Comparison of ENCODE assay signal across 7 mouse cellular contexts in the genomic region with DNA sequence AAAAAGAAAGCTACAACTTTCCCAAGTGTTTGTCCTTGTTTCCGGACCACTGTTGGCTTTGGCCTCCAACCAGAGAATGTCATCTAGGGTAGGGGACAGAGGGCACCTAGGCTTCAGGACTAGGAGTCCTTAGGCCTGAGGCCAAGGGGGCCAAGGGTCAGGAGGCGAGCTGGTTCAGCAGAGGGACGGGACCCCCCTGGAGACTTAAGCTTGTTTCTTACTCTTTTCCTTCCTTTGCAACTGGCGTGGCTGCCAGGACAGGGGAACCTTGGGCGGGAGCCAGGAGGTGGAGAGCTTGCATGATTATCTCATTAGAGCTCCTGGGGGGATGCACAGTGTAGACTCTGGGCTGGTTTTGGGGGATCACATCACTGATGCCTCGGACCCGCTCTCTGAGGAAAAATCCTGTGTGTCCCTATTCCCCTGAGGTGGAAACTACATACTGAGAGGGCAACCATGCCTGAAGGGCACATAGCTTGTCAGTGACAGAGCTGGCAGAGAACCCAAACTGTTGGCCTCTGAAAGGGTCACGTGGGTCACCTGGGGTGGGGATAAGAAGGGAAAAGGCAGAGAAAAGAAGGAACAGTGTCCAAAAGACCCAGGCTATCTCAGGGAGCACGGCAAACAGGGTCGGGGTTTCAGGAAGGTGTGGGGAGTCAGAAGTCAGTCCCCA. TPM values are rescaled to one million over a fixed set of nuclear protein-coding genes. Genes with fewer than 3 reads are reported as not detected.
DNase-seq lines count a peak whose midpoint lies in the region; ATAC-seq and TF ChIP-seq lines count a peak whose summit lies in the region.

No protein-coding gene starts in this region.

- TF ChIP-seq POLR2A in MEL (IDR thresholded peaks at IDR 0.05; ENCODE audit: control insufficient read depth in 1 of 2, insufficient read depth in 1 of 2, low read depth in 1 of 2, low read length in 2 of 2, poor library complexity in 1 of 2), result no peak

- TF ChIP-seq RAD21 in MEL (IDR thresholded peaks at IDR 0.05; ENCODE audit: low read depth, low read length), result no peak

- no peak for TF ChIP-seq CTCF in MEL (IDR thresholded peaks at IDR 0.05 in 2 of 3, conservative IDR thresholded peaks at IDR 0.05 in 1 of 3; ENCODE audit: control insufficient read depth in 1 of 3, insufficient read depth in 1 of 3, low read depth in 2 of 3, low read length in 3 of 3, poor library complexity in 1 of 3, severe bottlenecking in 1 of 3)

- H3K4me2 ChIP-seq in kidney, embryonic 16.5 days (replicated peaks; ENCODE audit: low read depth, low read length), result no peak overlapping the region

- H3K9ac ChIP-seq in MEL (ENCODE audit: control insufficient read depth, low read depth, low read length, poor library complexity, severe bottlenecking), result no peak overlapping the region
- no peak overlapping the region for H3K9ac ChIP-seq in kidney, embryonic 16.5 days (replicated peaks; ENCODE audit: low read length)

- TF ChIP-seq EP300 in MEL (IDR thresholded peaks at IDR 0.05; ENCODE audit: low read depth in 1 of 2, low read length in 2 of 2), result no peak

- no peaks in the 10 kb centered on the region for H3K27me3 ChIP-seq in MEL (ENCODE audit: control insufficient read depth in 1 of 2, insufficient read depth in 2 of 2, low read length in 2 of 2)
- no peaks in the 10 kb centered on the region for H3K27me3 ChIP-seq in kidney, embryonic 16.5 days (ENCODE audit: insufficient read depth, low read length)

- H3K79me2 ChIP-seq in MEL (ENCODE audit: control insufficient read depth, insufficient read depth, low read length, poor library complexity), result peaks cover 41% of the 10 kb centered on the region

- 54% methylated on average over 10 of the region's 10 CpGs for WGBS in kidney, embryonic 16.5 days

- 0 out of 2 replicates have a peak, but pooled peaks have one; percentile 28 for ATAC-seq in kidney, embryonic 16.5 days (ENCODE audit: low FRiP score, low TSS enrichment)

- H3K9me3 ChIP-seq in MEL (replicated peaks; ENCODE audit: insufficient read depth, low read length), result no peaks in the 10 kb centered on the region
- no peaks in the 10 kb centered on the region for H3K9me3 ChIP-seq in kidney, embryonic 16.5 days (ENCODE audit: low read length)

- peak; percentile 64 for DNase-seq in MEL (ENCODE audit: low read depth, low spot score)
- DNase-seq in adrenal gland, adult 8-10 months, result peak; percentile 74
- DNase-seq in gastrocnemius, postnatal 14 days, result peak; percentile 39
- peak; percentile 37 for DNase-seq in yolk sac, embryonic 10.5 days (ENCODE audit: low spot score)
- DNase-seq in layer of hippocampus, postnatal 25 days (ENCODE audit: extremely low spot score in 1 of 2, low spot score in 1 of 2), result no peak
- no peak for DNase-seq in frontal cortex, postnatal 25 days (ENCODE audit: low spot score in 2 of 2)

- H3K4me3 ChIP-seq in MEL (ENCODE audit: control insufficient read depth in 1 of 2, insufficient read depth in 1 of 2, low read depth in 2 of 2, low read length in 2 of 2), result no peak overlapping the region
- H3K4me3 ChIP-seq in kidney, embryonic 16.5 days (ENCODE audit: low read length), result no peak overlapping the region

- H3K4me1 ChIP-seq in MEL (ENCODE audit: control insufficient read depth in 1 of 2, insufficient read depth in 2 of 2, low read length in 2 of 2), result peaks cover 18 to 26% of the 10 kb centered on the region in 2 experiments
- H3K4me1 ChIP-seq in kidney, embryonic 16.5 days (ENCODE audit: insufficient read depth, low read length), result peaks cover 26% of the 10 kb centered on the region

- H3K27ac ChIP-seq in MEL (ENCODE audit: control insufficient read depth, low read depth, low read length), result no peak overlapping the region; the same call in 1 of the 2 replicates
- H3K27ac ChIP-seq in kidney, embryonic 16.5 days (ENCODE audit: low read length), result 0 out of 2 replicates have a peak overlapping the region, but pooled peaks have one; percentile 51

- intact Hi-C loops in gastrocnemius, postnatal 14 days (cut with DNase I; ENCODE audit: low total_unique reads), result no loop called here

- peaks cover 15 to 29% of the 10 kb centered on the region in 2 experiments for H3K36me3 ChIP-seq in MEL (ENCODE audit: control insufficient read depth in 1 of 2, insufficient read depth in 2 of 2, low read length in 2 of 2)
- H3K36me3 ChIP-seq in kidney, embryonic 16.5 days (ENCODE audit: insufficient read depth, low read length), result no peaks in the 10 kb centered on the region

TF ChIP-seq in MEL, 35 proteins besides CTCF, POLR2A, EP300 and RAD21:
- TF ChIP-seq USF2 (IDR thresholded peaks at IDR 0.05; ENCODE audit: borderline replicate concordance in 1 of 2, insufficient read depth in 1 of 2, low read depth in 1 of 2, low read length in 2 of 2) (0 out of 4 replicates have a peak, but pooled peaks of 1 of the 2 experiments have one; percentile 10), GATA1 (IDR thresholded peaks at IDR 0.05; ENCODE audit: low read depth, low read length) (no peak), MYC (IDR thresholded peaks at IDR 0.05; ENCODE audit: low read depth, low read length) (no peak), SIN3A (IDR thresholded peaks at IDR 0.05; ENCODE audit: low read length) (peak; percentile 26; the same call in 1 of the 2 replicates), USF1 (IDR thresholded peaks at IDR 0.05; ENCODE audit: low read depth, low read length) (peak; percentile 72)

RNA-seq across cellular contexts. Expression of a gene that starts 8.3 kb away (rescaled TPM):
- 0.29 and 0.46 TPM in 2 replicates for total RNA-seq in MEL (2012; rRNA removed)
- polyA plus RNA-seq in MEL (2012; ENCODE audit: insufficient read depth in 1 of 2, insufficient read length in 2 of 2, low read depth in 1 of 2, low replicate concordance in 2 of 2, missing spikeins in 1 of 2), result under 1 TPM in 1 of 2 experiments, not detected in 1; 0.18 TPM
- under 1 TPM; 0.17 to 0.65 (median 0.40) TPM for total RNA-seq in adrenal gland, adult 8-10 months (2022)
- under 1 TPM in 1 of 2 experiments, not detected in 1; 0.14 TPM for total RNA-seq in gastrocnemius, postnatal 14 days (2021)
- 0.08 and 0.12 TPM in 2 replicates for polyA plus RNA-seq in kidney, embryonic 16.5 days (2015; fragmentation: Nextera tagmentation; extraction: Ambion mirVana)
- total RNA-seq in layer of hippocampus, postnatal 25 days (2021), result not detected

RNA-seq across cellular contexts. Expression of a gene that starts 8.9 kb away (rescaled TPM):
- total RNA-seq in MEL (2012; rRNA removed), result 36.5 and 41.9 TPM in 2 replicates
- polyA plus RNA-seq in MEL (2012; ENCODE audit: insufficient read depth in 1 of 2, insufficient read length in 2 of 2, low read depth in 1 of 2, low replicate concordance in 2 of 2, missing spikeins in 1 of 2), result 100 to 1,000 TPM in 1 of 2 experiments, 10 to 100 TPM in 1; 44.3 to 115 TPM
- total RNA-seq in adrenal gland, adult 8-10 months (2022), result 10 to 100 TPM; 44.7 to 57.0 (median 55.7) TPM
- total RNA-seq in gastrocnemius, postnatal 14 days (2021), result 10 to 100 TPM; 63.2 to 71.7 TPM
- polyA plus RNA-seq in kidney, embryonic 16.5 days (2015; fragmentation: Nextera tagmentation; extraction: Ambion mirVana), result 68.6 and 72.5 TPM in 2 replicates
- total RNA-seq in layer of hippocampus, postnatal 25 days (2021), result 10 to 100 TPM; 16.8 to 24.1 TPM

Comparison
In these comparisons a context has a peak if more than half of its experiments do, and no peak if none do; other contexts are left out.
1. DNase-seq: peak in MEL (single experiment), adrenal gland, adult 8-10 months (single experiment), gastrocnemius, postnatal 14 days (single experiment) and yolk sac, embryonic 10.5 days (single experiment); none in layer of hippocampus, postnatal 25 days (0 of 2) and frontal cortex, postnatal 25 days (0 of 2).